Mouse (Mus musculus): Measurements from ENCODE around the gene Gopc. TPM values are rescaled to one million over a fixed set of nuclear protein-coding genes. Genes with fewer than 3 reads are reported as not detected.
"Not testable (repeated sequence)": the region's sequence is repeated elsewhere in the genome, so short reads cannot be mapped to it uniquely, and the experiment has no call there.

Gopc gene
- total RNA-seq, 4 experiments from 2014 or later: 40.2 to 43.0 (median 41.9) TPM

- no peak for DNase-seq (ENCODE audit: low spot score in 2 of 2)
These were observed 7.1 kb upstream of the Gopc start, which contains the start of gene Nepn for GRCm38 (mm10) chr10:52388922-52389430. TSS of gene Nepn (plus strand) at chr10:52388972.

- DNase-seq (ENCODE audit: low spot score in 2 of 2): no peak
These were observed 5.3 kb upstream of the Gopc start for GRCm38 (mm10) chr10:52387192-52387591.

- DNase-seq (ENCODE audit: low spot score in 2 of 2): peak; percentile 10 to 20
These were observed 3.1 kb upstream of the Gopc start for GRCm38 (mm10) chr10:52384823-52385610.

GRCm38 (mm10) chr10:52383522-52383921, 1.6 kb upstream of the Gopc start:
- DNase-seq (ENCODE audit: low spot score in 2 of 2): no peak

GRCm38 (mm10) chr10:52383022-52383421, 1.1 kb upstream of the Gopc start:
- DNase-seq (ENCODE audit: low spot score in 2 of 2): no peak

- DNase-seq (ENCODE audit: low spot score in 2 of 2): peak in 1 of 2 experiments; percentile 29
These were observed 563 bp downstream of the Gopc start for GRCm38 (mm10) chr10:52381321-52381801.

- no peak for DNase-seq (ENCODE audit: low spot score in 2 of 2)
These were observed 4.1 kb downstream of the Gopc start for GRCm38 (mm10) chr10:52377813-52378212.

- DNase-seq (ENCODE audit: low spot score in 2 of 2): no peak
These were observed 5.5 kb downstream of the Gopc start for GRCm38 (mm10) chr10:52376422-52376821.

- no peak for DNase-seq (ENCODE audit: low spot score in 2 of 2)
These were observed 7.3 kb downstream of the Gopc start for GRCm38 (mm10) chr10:52374651-52375050.

GRCm38 (mm10) chr10:52373834-52374233, 8.1 kb downstream of the Gopc start:
- no peak for DNase-seq (ENCODE audit: low spot score in 2 of 2)

GRCm38 (mm10) chr10:52368376-52368775, 13.5 kb downstream of the Gopc start:
- DNase-seq (ENCODE audit: low spot score in 2 of 2): no peak

- no peak for DNase-seq (ENCODE audit: low spot score in 2 of 2)
These were observed 20.9 kb downstream of the Gopc start for GRCm38 (mm10) chr10:52360862-52361609.

GRCm38 (mm10) chr10:52360241-52360735, 21.6 kb downstream of the Gopc start:
- DNase-seq (ENCODE audit: low spot score in 2 of 2): no peak

- DNase-seq (ENCODE audit: low spot score in 2 of 2): no peak
These were observed 23.5 kb downstream of the Gopc start, which contains the start of gene Gm26741 for GRCm38 (mm10) chr10:52358467-52358866. TSS of gene Gm26741 (plus strand) at chr10:52358767.

GRCm38 (mm10) chr10:52353184-52353583, 28.7 kb downstream of the Gopc start:
- no peak for DNase-seq (ENCODE audit: low spot score in 2 of 2)

- not testable (repeated sequence) for DNase-seq (ENCODE audit: low spot score in 2 of 2)
These were observed 38.6 kb downstream of the Gopc start for GRCm38 (mm10) chr10:52343324-52343723.

- DNase-seq (ENCODE audit: low spot score in 2 of 2): no peak
These were observed 50.9 kb downstream of the Gopc start for GRCm38 (mm10) chr10:52331007-52331406.

GRCm38 (mm10) chr10:52321918-52322317, 60.0 kb downstream of the Gopc start:
- DNase-seq (ENCODE audit: low spot score in 2 of 2): no peak

- no peak for DNase-seq (ENCODE audit: low spot score in 2 of 2)
These were observed 62.2 kb downstream of the Gopc start for GRCm38 (mm10) chr10:52319506-52320286.

GRCm38 (mm10) chr10:52309196-52309595, 72.7 kb downstream of the Gopc start:
- no peak for DNase-seq (ENCODE audit: low spot score in 2 of 2)

- no peak for DNase-seq (ENCODE audit: low spot score in 2 of 2)
These were observed 77.3 kb downstream of the Gopc start for GRCm38 (mm10) chr10:52304574-52304973.

All from left cerebral cortex, adult 8-10 months (tissue).